Mouse (Mus musculus) stomach, postnatal 0 days (tissue): ENCODE results near the gene Sgce. TPM values are rescaled to one million over a fixed set of nuclear protein-coding genes. Genes with fewer than 3 reads are reported as not detected.
A peak's percentile ranks its signal among the peaks of the same experiment; 100 is the strongest.
"Not testable (repeated sequence)": the region's sequence is repeated elsewhere in the genome, so short reads cannot be mapped to it uniquely, and the experiment has no call there.

ENCODE experiments used
- ATAC-seq: fragments of 200-750 bp; cut with Nextera tagmentation; 2 replicates; pipeline ENCODE4 v1.8.0; 2017; ENCODE audit not compliant: low FRiP score, low TSS enrichment
- DNase-seq: peaks from one replicate; pipeline ENCODE4 v3.0.0-alpha.2; 2016; ENCODE audit warnings: low spot score
- H3K27ac ChIP-seq: fragments of 300-500 bp; sonication (generic); replicated peaks from 2 replicates; pipeline ENCODE4 v1.5.1; 2014; ENCODE audit warnings: mild to moderate bottlenecking, control low read depth
- H3K27me3 ChIP-seq: fragments of 300-500 bp; sonication (generic); 2 replicates; pipeline ENCODE4 v1.6.1; 2014; ENCODE audit warnings: low read length; ENCODE audit not compliant: control insufficient read depth, insufficient read depth
- H3K36me3 ChIP-seq: fragments of 300-500 bp; sonication (generic); 2 replicates; pipeline ENCODE4 v1.6.1; 2014; ENCODE audit warnings: low read length, mixed read lengths; ENCODE audit not compliant: control insufficient read depth, insufficient read depth
- H3K4me1 ChIP-seq: fragments of 300-500 bp; sonication (generic); replicated peaks from 2 replicates; pipeline ENCODE4 v1.6.1; 2014; ENCODE audit warnings: antibody characterized with exemption; ENCODE audit not compliant: control insufficient read depth, insufficient read depth
- H3K4me2 ChIP-seq: fragments of 300-500 bp; sonication (generic); replicated peaks from 2 replicates; pipeline ENCODE4 v1.6.1; 2014; ENCODE audit warnings: low read depth, mild to moderate bottlenecking, control low read depth, moderate library complexity
- H3K4me3 ChIP-seq: fragments of 300-500 bp; sonication (generic); 2 replicates; pipeline ENCODE4 v1.5.1; 2014; ENCODE audit warnings: low read depth, low read length, control low read depth
- H3K9ac ChIP-seq: fragments of 300-500 bp; sonication (generic); 2 replicates; pipeline ENCODE4 v1.6.1; 2014; ENCODE audit warnings: mild to moderate bottlenecking, low read length, control low read depth, mixed read lengths
- H3K9me3 ChIP-seq: fragments of 300-500 bp; sonication (generic); 2 replicates; pipeline ENCODE4 v1.6.1; 2016; ENCODE audit warnings: low read length; ENCODE audit not compliant: control insufficient read depth
- CTCF ChIP-seq: IDR thresholded peaks from 2 replicates; pipeline ENCODE4 v1.5.1; 2016; ENCODE audit warnings: antibody characterized with exemption, low read depth, mild to moderate bottlenecking, moderate library complexity
- EP300 ChIP-seq: optimal IDR thresholded peaks from 2 replicates; pipeline ENCODE3; 2016; ENCODE audit warnings: antibody characterized with exemption
- WGBS: fragments of 180-500 bp; shearing (Covaris S2); extraction: QIAGEN DNeasy Blood & Tissue Kit; methylation state at CpG from one replicate; pipeline ENCODE4 v1.1.7; 2014; 5-methylcytosine and 5-hydroxymethylcytosine counted together
- polyA plus RNA-seq: library from polyadenylated mRNA; unstranded; fragments of >200 nt; fragmentation: Nextera tagmentation; extraction: Ambion mirVana; gene quantifications from 2 replicates; pipeline ENCODE4 v1.2.1, GENCODE M21; 2015

Gene Sgce
- polyA plus RNA-seq, result 45.8 and 50.4 TPM in 2 replicates

DNA sequence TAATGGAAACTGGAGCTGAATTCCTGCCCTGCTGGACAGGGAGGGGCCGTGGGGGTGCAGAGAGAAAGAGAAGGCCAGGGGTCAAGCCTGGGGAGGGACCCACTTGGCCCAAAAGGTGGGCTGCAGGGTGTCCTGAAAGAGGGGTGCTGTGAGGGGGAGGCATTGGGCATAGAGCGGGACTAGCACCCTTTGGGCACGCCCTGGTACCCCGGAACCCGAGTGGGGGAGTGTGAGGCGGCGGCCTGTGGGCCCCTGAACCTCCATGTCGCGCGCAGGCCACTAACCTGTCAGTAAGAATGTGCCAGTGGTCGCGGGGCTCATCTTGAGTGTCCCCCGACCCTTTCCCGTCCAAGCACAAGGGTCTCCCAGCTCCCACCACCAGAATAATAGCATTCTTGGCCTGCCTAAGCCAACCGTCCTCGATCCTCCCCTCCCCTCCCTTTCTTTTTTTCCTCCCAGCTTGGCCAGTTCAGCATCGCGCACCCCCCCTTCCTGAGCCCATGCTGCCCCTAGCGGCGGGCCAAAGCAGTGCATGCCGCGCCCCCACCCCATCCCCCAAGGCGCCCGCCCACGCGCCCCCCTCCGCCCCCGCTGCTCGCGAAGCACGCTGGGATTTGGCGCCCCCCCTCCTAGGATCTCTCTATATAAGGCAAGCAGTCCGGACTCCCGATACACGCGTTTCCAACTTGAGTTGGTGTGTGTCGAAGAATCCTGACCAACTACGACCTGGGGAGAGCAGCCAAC is at the start of gene Sgce, which contains the start of gene Peg10:
Gene Sgce (minus strand): TSS at position 512 of the 744 bp plus-strand sequence.
Gene Peg10 (plus strand): TSS at position 611 of the 744 bp plus-strand sequence.
- peak within 1 kb of the TSS; percentile 53 for H3K4me3 ChIP-seq
- peak within 1 kb of the TSS; percentile 62 for H3K4me2 ChIP-seq
- ATAC-seq (peak; percentile 64), DNase-seq (peak; percentile 79)
- no peaks in the 10 kb centered on the region for H3K9me3 ChIP-seq
- no peaks in the 10 kb centered on the region for H3K36me3 ChIP-seq
- peak within 1 kb of the TSS; percentile 67 for H3K9ac ChIP-seq
- H3K27ac ChIP-seq, result peak within 1 kb of the TSS; percentile 76
- H3K4me1 ChIP-seq, result no peaks in the 10 kb centered on the region
- 54% methylated on average over 37 of the region's 38 CpGs for WGBS
- H3K27me3 ChIP-seq, result no peaks in the 10 kb centered on the region
- TF ChIP-seq EP300 (no peak), CTCF (peak; percentile 70)

DNA sequence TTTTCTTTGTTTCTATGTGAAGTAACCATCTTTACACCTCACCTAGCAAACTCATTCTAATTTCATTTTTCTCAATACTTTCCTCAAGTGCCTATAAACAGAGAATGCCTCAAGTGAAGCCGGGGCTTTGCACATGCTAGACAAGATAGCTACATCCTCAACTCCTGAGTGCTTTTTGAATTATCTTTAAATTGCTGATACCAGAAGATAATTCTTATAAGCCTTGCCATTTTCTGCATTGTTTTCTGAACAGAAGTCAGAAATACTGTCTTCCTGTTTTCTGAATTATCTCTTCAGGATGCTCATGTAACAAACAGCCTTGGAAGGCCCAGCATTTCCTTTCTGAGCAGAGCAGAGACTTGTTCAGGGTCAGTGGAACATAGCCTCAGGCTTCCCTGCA is 49.3 kb upstream of the Sgce start:
- Histone ChIP-seq H3K36me3 (no peaks in the 10 kb centered on the region), H3K9me3 (no peaks in the 10 kb centered on the region), H3K4me2 (no peak overlapping the region), H3K9ac (no peak overlapping the region), H3K4me3 (no peak overlapping the region), H3K27me3 (no peaks in the 10 kb centered on the region), H3K4me1 (no peaks in the 10 kb centered on the region), H3K27ac (no peak overlapping the region)
- DNase-seq (no peak), ATAC-seq (no peak)
- TF ChIP-seq EP300 (no peak), CTCF (no peak)
- WGBS, result 91% methylated on average over 1 of the region's 1 CpGs

DNA sequence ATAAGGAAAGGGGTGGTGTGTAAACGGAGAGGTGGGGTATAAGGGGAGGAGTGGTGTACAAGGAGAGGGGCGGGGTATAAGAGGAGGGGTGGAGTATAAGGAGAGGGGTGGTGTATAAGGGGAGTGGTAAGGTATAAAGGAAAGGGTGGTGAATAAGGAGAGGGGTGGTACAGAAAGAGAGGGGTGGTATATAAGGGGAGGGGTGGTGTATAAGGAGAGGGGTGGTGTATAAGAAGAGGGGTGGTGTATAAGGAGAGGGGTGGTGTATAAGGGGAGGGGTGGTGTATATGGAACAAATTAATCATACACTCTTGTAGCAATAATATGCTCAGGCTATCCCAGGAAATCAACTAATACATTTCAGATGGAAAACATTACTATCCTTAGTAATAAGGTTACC is 15.2 kb upstream of the Sgce start:
- DNase-seq (no peak), ATAC-seq (peak; percentile 96)
- Histone ChIP-seq H3K4me2 (no peak overlapping the region), H3K4me1 (no peaks in the 10 kb centered on the region), H3K9ac (no peak overlapping the region), H3K36me3 (no peaks in the 10 kb centered on the region), H3K27me3 (no peaks in the 10 kb centered on the region), H3K9me3 (no peaks in the 10 kb centered on the region), H3K4me3 (no peak overlapping the region), H3K27ac (no peak overlapping the region)
- TF ChIP-seq CTCF, result no peak
- TF ChIP-seq EP300, result no peak
- WGBS, result 43% methylated on average over 2 of the region's 2 CpGs

DNA sequence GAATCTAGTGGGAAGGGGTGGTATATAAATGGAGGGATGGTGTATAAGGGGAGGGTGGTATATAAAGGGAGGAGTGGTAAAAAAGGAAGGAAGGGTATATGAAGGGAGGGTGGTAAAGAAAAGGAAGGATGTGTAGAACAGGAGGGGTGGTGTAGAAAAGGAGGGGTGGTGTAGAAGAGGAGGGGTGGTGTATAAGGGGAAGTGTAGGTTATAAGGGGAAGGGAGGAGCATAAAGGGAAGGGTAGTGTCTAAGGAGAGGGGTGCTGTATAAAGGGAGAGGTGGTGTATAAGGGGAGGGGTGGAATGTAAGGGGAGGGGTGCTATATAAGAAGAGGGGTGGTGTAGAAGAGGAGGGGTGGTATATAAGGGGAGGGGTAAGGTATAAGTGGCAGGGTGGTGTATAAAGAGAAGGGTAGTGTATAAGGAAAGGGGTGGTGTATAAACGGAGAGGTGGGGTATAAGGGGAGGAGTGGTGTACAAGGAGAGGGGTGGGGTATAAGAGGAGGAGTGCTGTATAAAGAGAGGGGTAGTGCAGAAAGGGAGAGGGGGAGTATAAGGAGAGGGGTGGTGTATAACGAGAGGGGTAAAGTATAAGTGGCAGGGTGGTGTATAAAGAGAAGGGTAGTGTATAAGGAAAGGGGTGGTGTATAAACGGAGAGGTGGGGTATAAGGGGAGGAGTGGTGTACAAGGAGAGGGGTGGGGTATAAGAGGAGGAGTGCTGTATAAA is 14.6 kb upstream of the Sgce start:
- H3K36me3 ChIP-seq, ATAC-seq, H3K4me3 ChIP-seq, DNase-seq, H3K4me2 ChIP-seq, H3K9ac ChIP-seq, H3K4me1 ChIP-seq, H3K9me3 ChIP-seq, H3K27ac ChIP-seq, H3K27me3 ChIP-seq: not testable (repeated sequence)
- WGBS, result 47% methylated on average over 3 of the region's 3 CpGs

DNA sequence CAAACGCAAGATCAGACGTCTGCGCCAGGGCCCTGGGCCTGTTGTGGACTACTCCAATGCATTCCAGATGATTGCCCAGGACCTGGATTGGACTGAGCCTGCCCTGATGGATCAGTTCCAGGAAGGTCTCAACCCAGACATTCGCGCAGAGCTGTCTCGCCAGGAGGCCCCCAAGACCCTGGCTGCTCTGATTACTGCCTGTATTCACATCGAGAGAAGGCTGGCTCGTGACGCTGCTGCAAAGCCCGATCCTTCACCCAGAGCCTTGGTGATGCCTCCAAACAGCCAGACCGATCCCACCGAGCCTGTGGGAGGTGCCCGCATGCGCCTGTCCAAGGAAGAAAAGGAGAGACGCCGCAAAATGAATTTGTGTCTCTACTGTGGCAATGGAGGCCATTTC is 7.9 kb upstream of the Sgce start:
- Histone ChIP-seq H3K9me3 (no peaks in the 10 kb centered on the region; the same call in 1 of the 2 replicates), H3K4me1 (no peaks in the 10 kb centered on the region), H3K27me3 (no peaks in the 10 kb centered on the region), H3K9ac (no peak overlapping the region), H3K4me2 (no peak overlapping the region), H3K4me3 (no peak overlapping the region), H3K36me3 (no peaks in the 10 kb centered on the region), H3K27ac (no peak overlapping the region)
- ATAC-seq, result no peak
- DNase-seq, result no peak
- WGBS, result 98% methylated on average over 16 of the region's 16 CpGs
- no peak for TF ChIP-seq EP300
- TF ChIP-seq CTCF, result no peak

DNA sequence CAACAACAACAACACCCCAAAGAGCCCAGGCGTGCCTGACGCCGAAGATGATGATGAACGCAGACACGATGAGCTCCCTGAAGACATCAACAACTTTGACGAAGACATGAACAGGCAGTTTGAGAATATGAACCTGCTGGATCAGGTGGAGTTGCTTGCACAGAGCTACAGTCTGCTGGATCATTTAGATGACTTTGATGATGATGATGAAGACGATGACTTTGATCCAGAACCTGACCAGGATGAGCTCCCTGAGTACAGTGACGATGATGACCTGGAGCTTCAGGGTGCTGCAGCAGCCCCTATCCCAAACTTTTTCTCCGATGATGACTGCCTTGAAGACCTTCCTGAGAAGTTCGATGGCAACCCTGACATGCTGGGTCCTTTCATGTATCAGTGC is 7.3 kb upstream of the Sgce start:
- Histone ChIP-seq H3K27me3 (no peaks in the 10 kb centered on the region), H3K4me1 (no peaks in the 10 kb centered on the region), H3K4me2 (no peak overlapping the region), H3K9me3 (no peaks in the 10 kb centered on the region; the same call in 1 of the 2 replicates), H3K4me3 (no peak overlapping the region), H3K36me3 (no peaks in the 10 kb centered on the region), H3K27ac (no peak overlapping the region), H3K9ac (no peak overlapping the region)
- DNase-seq (no peak), ATAC-seq (no peak)
- TF ChIP-seq EP300, result no peak
- TF ChIP-seq CTCF, result no peak
- 89% methylated on average over 10 of the region's 10 CpGs for WGBS
